Mouse (Mus musculus) megakaryocyte, embryonic 14.5 days (primary cell): ENCODE measurements around the gene Gpr15.

Experiments used
- FLI1 ChIP-seq: IDR thresholded peaks from 2 replicates; pipeline ENCODE4 v1.6.1; 2012; ENCODE audit warnings: low read length, inconsistent platforms, mixed read lengths
- GATA1 ChIP-seq: IDR thresholded peaks from 3 replicates; pipeline ENCODE4 v1.6.1; 2012; ENCODE audit warnings: mixed read lengths, low read length, inconsistent platforms, borderline replicate concordance

GRCm38 (mm10) chr16:58712221-58712620 is 6.6 kb downstream of the Gpr15 start:
- TF ChIP-seq GATA1 (no peak), FLI1 (no peak)
